Mouse (Mus musculus) 3134 (cell line): ENCODE measurements around the gene Cpt1a.

Experiments used
- DNase-seq: peaks from one replicate; pipeline ENCODE4 v3.0.0-alpha.2; 2011; ENCODE audit warnings: low spot score; ENCODE audit not compliant: insufficient read length; ENCODE audit errors: extremely low read depth

Gene Cpt1a

GRCm38 (mm10) chr19:3422981-3423380, 100.8 kb downstream of the Cpt1a start:
- DNase-seq, result no peak

- DNase-seq, result no peak
Measured at GRCm38 (mm10) chr19:3424214-3424613, 102.1 kb downstream of the Cpt1a start.

DNA sequence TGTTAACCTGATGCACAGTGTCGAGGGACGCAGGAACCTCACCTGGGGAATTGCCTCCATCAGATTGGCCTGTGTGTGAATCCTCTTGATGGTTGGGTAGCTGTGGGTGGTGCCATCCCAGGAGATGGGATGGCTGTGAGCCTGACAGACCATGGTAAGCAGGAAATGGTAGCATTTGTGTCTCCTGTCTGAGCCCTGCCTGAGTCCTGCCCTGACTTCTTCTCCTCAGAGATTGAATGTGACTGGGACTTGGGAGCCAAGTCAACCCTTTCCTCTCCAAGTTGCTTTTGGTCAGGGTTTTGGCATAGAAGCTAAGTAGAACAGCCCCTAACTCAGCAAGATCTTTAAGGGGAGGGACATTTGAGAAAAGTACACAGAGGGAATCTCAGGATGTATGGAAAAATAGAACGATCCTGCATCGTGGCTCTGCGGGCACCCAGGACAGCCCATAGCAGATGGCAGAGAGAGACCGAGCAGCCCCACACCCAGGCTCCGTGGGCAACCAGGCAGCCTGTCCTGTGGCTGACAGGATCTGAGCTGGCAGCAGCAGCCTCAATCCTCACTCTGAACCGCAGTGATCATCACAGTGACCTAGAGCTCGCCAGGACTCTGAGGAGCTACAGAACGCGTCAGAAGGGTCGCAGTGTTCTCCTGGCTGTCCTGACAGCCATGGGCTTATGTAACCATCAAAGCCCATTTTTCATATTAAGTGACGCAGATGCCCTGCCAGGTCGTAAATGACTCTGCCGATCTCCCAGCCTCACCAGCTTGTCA, 106.1 kb downstream of the Cpt1a start:
- DNase-seq, result no peak

GRCm38 (mm10) chr19:3429156-3429816, 107.2 kb downstream of the Cpt1a start:
- no peak for DNase-seq

- no peak for DNase-seq
Measured at GRCm38 (mm10) chr19:3431066-3431465, 108.9 kb downstream of the Cpt1a start.

DNA sequence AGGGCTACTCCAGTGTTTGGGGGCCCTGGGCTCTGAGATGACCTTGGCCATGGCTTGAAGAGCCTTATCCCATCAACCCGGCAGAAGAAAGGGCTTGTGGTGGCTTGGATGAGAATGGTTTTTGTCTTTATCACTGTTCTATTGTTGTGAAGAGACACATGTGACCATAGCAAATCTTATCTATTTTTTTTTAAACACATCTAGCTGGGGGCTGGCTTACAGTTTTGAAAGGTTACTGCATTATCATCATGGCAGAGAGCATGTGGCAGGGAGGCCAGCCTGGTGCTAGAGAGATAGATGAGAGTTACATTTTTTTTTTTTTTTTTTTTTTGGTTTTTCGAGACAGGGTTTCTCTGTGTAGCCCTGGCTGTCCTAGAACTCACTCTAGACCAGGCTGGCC, 109.8 kb downstream of the Cpt1a start:
- DNase-seq, result no peak

GRCm38 (mm10) chr19:3434124-3434523, 112.0 kb downstream of the Cpt1a start:
- DNase-seq, result no peak

DNA sequence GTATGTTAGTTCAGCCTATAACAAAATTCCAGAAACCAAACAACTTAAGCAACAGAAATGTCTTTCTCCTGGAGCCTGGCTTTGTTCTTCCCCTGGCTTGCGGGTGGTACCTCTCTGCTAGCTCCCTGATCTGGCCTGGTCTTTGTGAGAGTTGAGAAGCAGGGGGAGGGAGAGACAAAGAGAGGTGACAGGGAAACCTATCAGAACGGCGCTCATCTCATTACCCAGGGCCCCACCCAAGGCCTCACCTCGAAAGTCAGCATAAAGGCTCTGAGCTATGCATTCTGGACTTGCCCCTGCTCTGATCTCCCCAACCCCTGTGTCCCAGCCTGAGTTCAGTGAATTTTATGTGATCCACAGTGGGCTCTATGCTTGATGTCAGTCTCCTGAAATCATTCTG, 112.5 kb downstream of the Cpt1a start:
- no peak for DNase-seq
